Mouse (Mus musculus): ENCODE data around the gene Fam171a1. TPM values are rescaled to one million over a fixed set of nuclear protein-coding genes. Genes with fewer than 3 reads are reported as not detected.
A peak's percentile ranks its signal among the peaks of the same experiment; 100 is the strongest.
"Not testable (repeated sequence)": the region's sequence is repeated elsewhere in the genome, so short reads cannot be mapped to it uniquely, and the experiment has no call there.

Fam171a1 gene
- total RNA-seq, 2 experiments from 2014 or later: 71.0 to 74.3 TPM

DNA sequence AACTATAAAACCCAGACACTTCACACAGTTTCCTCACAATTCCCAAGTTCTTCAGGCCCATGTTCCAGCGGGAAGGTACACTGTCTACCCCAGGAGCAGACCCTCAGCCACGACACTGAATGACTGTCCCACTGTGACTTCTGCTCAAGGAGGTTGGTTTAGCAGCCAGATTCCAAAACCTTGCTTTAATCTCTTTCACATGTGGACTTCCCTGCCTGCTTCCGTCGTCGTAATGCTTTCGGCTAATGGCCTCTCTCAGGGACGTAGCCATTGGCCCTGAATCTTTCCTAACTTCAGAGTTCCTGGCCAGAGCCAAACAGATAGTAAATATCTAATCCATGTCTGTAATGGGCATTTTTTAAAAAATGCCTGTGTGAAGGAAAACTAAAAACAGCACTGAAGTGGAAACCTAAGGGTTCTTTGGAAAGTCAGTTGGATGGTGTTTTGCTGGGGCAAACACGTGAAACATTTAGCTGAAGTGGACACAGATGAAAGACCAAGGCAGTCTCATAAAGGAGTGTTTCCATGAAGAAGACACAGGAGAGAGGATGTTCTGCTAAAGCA lies 51.1 kb downstream of the Fam171a1 start:
- DNase-seq (ENCODE audit: low spot score in 2 of 2): no peak
- intact Hi-C loops (cut with DNase I): no loop called here

DNA sequence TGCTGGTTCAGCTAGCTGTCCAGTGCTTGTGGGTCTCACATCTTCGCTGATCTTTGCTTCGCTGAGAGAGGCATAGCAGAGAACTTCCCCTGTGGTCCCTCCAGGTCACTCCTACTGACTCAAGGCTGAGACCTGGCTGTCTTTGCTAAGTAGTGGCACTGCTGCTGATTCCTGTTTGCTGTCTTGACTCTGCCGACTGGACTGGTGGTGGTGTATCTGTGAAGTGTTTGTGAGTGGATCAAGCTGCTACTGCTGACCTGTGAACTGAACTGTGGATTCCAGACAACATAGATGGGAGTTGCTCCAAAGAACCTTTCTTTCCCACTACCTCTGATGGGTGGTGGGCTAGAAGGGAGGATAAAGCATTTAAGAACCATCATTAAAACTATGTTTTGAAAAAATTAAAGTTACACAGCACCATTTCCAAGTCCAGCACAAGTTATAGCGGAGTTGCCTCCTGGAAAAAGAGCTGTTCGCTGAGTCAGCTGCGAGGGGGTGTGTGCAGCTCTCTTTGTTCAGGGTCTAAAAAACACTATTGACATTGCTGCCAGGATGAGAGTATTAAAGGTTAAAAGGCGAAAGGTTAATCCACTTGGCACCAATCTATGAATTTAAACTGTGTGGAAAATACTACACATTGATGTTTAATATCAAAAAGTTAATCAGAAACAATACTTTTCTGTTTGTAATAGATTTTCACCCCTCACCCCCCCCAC lies 52.0 kb downstream of the Fam171a1 start:
- no peak for DNase-seq (ENCODE audit: low spot score in 2 of 2)
- intact Hi-C loops (cut with DNase I): no loop called here

- intact Hi-C loops (cut with DNase I): no loop called here
- peak in 1 of 2 experiments; percentile 51 for DNase-seq (ENCODE audit: low spot score in 2 of 2)
These were observed 54.8 kb downstream of the Fam171a1 start for GRCm38 (mm10) chr2:3168719-3169402.

DNA sequence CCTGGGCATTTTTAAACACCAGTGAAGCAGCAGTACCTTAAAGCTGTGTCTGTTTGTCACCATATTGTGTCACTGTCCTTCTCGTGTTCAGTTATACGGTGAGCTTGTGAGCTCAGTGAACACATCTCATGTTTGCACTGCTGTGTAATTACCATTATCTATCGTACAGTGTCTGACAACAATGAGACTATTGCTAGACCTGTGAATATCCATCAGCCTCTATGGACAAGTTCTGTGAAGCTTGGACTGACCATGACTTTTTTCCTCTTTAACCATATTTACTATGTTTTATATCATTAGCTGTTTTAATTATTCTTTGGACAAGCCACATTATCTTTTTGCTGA lies 55.4 kb downstream of the Fam171a1 start:
- no peak for DNase-seq (ENCODE audit: low spot score in 2 of 2)
- intact Hi-C loops (cut with DNase I): no loop called here

- intact Hi-C loops (cut with DNase I): loop anchor here (1.0 to 5.0 kb wide), 4 partner anchors 47 to 161 kb away; partner anchors contain the start of genes Nmt2 and Rpp38
- DNase-seq (ENCODE audit: low spot score in 2 of 2): peak in 1 of 2 experiments; percentile 58
These were observed 57.8 kb downstream of the Fam171a1 start for GRCm38 (mm10) chr2:3171774-3172173.

GRCm38 (mm10) chr2:3172656-3173055 lies 58.6 kb downstream of the Fam171a1 start:
- DNase-seq (ENCODE audit: low spot score in 2 of 2): peak; percentile 74 to 98
- intact Hi-C loops (cut with DNase I): loop anchor here (1.0 to 5.0 kb wide), 4 partner anchors 46 to 160 kb away; partner anchors contain the start of genes Nmt2 and Rpp38

DNA sequence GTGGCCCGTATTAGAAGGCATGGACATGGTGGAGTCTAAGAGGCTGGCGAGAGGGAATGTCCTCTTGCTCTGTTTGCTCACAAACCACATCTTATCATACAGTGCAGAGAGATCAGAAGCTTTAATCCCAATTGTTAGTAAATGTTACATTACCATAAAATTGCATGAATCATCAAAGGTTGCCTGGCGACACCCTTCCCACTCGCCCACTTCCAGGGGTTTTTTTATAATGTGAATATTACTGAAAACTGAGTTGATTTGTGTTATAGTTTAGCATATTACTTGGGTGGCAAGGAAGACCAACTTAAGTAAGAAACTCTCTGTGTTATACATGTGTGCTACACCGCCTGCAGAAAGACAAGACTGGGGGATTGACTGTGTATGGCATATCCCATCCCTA lies 60.9 kb downstream of the Fam171a1 start:
- DNase-seq (ENCODE audit: low spot score in 2 of 2): peak in 1 of 2 experiments; percentile 65
- intact Hi-C loops (cut with DNase I): loop anchor here (5.0 kb wide), 1 partner anchor 157 kb away; the partner anchor contains the start of gene Rpp38

DNA sequence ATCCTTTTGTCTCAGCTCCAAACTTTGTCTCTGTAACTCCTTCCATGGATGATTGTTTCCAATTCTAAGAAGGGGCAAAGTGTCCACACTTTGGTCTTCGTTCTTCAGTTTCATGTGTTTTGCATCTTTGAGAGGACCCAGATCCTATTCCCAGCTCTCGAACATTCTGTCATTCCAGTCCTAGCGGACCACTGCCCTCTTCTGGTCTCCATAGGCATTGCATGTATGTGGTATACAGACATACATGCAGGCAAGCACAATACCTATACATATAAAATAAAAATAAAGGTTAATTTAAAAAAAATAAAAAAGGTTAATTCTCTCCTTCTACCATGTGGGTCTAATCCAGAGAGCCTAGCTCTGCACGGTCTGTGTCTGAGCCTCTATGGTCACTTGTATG lies 62.0 kb downstream of the Fam171a1 start:
- intact Hi-C loops (cut with DNase I): not testable (repeated sequence)

DNA sequence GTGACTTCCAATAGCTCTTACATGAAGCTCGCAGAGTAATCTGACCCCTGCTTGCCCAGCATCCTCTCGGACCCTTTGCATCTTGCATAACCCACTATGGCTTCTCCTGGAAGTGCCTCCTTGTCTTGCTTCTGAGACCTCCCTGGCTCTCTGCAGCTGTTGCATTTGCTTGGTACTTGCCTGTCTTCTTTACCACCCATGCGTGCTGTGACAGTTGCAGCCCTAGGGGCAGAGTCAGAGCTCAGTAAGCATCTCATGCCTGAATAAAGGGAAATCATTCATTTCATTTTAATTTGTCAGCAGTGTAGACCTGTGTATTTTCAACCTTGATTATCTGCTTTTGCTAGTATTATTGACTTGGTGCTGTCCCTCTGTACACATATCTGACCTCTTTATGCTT lies 62.7 kb downstream of the Fam171a1 start:
- no peak for DNase-seq (ENCODE audit: low spot score in 2 of 2)
- intact Hi-C loops (cut with DNase I): no loop called here

More for the DNA sequence above, 62.0 kb downstream of the Fam171a1 start:
- not testable (repeated sequence) for DNase-seq (ENCODE audit: low spot score in 2 of 2)

GRCm38 (mm10) chr2:3180550-3180949 lies 66.5 kb downstream of the Fam171a1 start:
- intact Hi-C loops (cut with DNase I): no loop called here
- DNase-seq (ENCODE audit: low spot score in 2 of 2): no peak

GRCm38 (mm10) chr2:3183656-3184055 lies 69.6 kb downstream of the Fam171a1 start:
- DNase-seq (ENCODE audit: low spot score in 2 of 2): no peak
- intact Hi-C loops (cut with DNase I): no loop called here

- intact Hi-C loops (cut with DNase I): no loop called here
- DNase-seq (ENCODE audit: low spot score in 2 of 2): no peak
These were observed 71.3 kb downstream of the Fam171a1 start for GRCm38 (mm10) chr2:3185335-3185734.

DNA sequence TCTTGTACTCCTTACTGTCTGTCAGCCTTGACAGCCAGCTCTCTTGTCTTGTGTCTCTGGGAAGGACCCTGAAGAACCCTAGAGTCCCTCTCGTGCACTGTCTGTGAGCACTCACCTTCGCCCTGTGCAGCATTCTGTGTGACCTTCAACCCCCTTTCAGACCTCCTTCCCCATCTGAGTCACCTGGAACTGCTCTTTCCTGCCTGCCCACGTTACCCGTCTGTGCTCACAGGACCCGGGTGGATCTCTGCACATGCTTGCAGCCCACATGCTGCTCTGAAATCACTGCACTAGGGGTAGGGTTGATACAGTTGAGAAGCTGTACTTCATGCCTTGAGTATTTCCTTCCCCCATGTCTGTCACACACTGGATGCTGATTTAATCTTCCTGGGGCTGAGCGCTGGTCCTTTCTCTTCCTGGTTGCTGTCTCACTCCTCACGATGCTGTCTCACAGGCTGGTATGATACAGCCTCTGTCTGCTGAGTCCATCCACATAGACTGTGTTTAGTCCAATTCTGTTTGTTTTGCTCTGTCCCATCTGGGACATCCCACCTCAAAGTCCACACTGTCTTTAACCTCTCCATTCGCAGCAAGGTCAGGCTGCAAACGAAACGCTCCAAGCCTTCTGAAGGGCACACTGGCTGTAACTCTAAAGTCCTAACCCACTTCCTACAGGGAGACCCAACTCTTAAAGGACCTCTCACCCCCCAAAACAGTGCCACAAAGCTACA lies 74.9 kb downstream of the Fam171a1 start:
- intact Hi-C loops (cut with DNase I): no loop called here
- no peak for DNase-seq (ENCODE audit: low spot score in 2 of 2)

- no peak for DNase-seq (ENCODE audit: low spot score in 2 of 2)
- intact Hi-C loops (cut with DNase I): no loop called here
These were observed 77.1 kb downstream of the Fam171a1 start for GRCm38 (mm10) chr2:3191149-3191548.

- no peak for DNase-seq (ENCODE audit: low spot score in 2 of 2)
These were observed 81.5 kb downstream of the Fam171a1 start for GRCm38 (mm10) chr2:3195511-3195910.

GRCm38 (mm10) chr2:3200422-3200821 lies 86.4 kb downstream of the Fam171a1 start:
- intact Hi-C loops (cut with DNase I): no loop called here
- no peak for DNase-seq (ENCODE audit: low spot score in 2 of 2)

More at GRCm38 (mm10) chr2:3195511-3195910, 81.5 kb downstream of the Fam171a1 start:
- intact Hi-C loops (cut with DNase I): no loop called here

DNA sequence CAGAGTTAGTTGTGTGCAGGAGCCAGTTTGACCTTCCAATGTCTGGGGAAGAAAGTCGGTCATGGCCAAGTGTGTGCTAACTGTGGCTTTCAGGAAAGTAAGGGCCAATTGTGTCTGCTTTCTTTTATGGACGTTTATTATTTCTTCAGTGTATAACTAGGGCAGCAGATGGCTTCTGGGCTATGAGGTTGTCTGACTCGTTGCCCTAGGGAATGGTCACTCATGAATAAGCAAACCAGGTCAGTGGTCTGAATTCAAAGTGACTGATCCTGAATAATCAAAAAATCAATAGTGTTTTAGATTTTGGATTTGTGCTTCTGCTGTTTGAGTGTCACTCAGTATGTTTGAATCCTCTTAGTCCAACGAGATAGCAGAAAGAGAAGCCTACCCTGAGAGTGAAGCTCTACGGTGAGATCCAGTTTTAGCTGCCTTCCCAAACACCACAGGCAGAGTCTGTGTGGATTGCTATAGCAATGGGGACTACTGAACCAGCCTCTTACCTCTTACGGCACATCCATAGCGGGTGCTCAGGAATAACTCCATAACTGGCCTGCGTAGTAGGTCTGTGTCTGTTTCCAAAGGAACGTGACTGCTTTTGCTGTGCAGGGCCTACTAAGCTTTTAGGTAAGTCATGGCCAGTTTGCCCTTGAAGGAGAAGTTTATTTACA lies 93.1 kb downstream of the Fam171a1 start:
- intact Hi-C loops (cut with DNase I): no loop called here
- no peak for DNase-seq (ENCODE audit: low spot score in 2 of 2)

- intact Hi-C loops (cut with DNase I): no loop called here
- no peak for DNase-seq (ENCODE audit: low spot score in 2 of 2)
These were observed 101.5 kb downstream of the Fam171a1 start for GRCm38 (mm10) chr2:3215480-3215879.

GRCm38 (mm10) chr2:3216617-3217016 lies 102.6 kb downstream of the Fam171a1 start:
- intact Hi-C loops (cut with DNase I): no loop called here
- no peak for DNase-seq (ENCODE audit: low spot score in 2 of 2)
